Mouse (Mus musculus) C2C12 (cell line): ENCODE measurements around the gene Trip11.

Source experiments
- CEBPB ChIP-seq: IDR thresholded peaks from one replicate; pipeline ENCODE4 v1.6.1; 2011; ENCODE audit warnings: low read depth, mild to moderate bottlenecking, control low read depth, moderate library complexity
- CTCF ChIP-seq: IDR thresholded peaks from one replicate; pipeline ENCODE4 v1.5.1; 2011; ENCODE audit not compliant: control insufficient read depth, insufficient read depth, insufficient read length
- FOSL1 ChIP-seq: IDR thresholded peaks from one replicate; pipeline ENCODE4 v1.8.0; 2011; ENCODE audit warnings: mild to moderate bottlenecking, low read length; ENCODE audit not compliant: poor library complexity, insufficient read depth, severe bottlenecking
- MAX ChIP-seq: IDR thresholded peaks from one replicate; pipeline ENCODE4 v1.6.1; 2011; ENCODE audit warnings: mild to moderate bottlenecking, control low read depth
- MYOD1 ChIP-seq: IDR thresholded peaks from one replicate; pipeline ENCODE4 v1.6.1; 2011; ENCODE audit warnings: low read depth; ENCODE audit not compliant: control insufficient read depth, insufficient read length
- MYOG ChIP-seq: IDR thresholded peaks from one replicate; pipeline ENCODE4 v1.6.1; 2011; ENCODE audit not compliant: control insufficient read depth, insufficient read length; ENCODE audit errors: extremely low read depth
- USF1 ChIP-seq: IDR thresholded peaks from one replicate; pipeline ENCODE4 v1.6.1; 2011; ENCODE audit warnings: low read depth, mild to moderate bottlenecking, control low read depth, moderate library complexity

GRCm38 (mm10) chr12:101818608-101819370 lies 94.3 kb downstream of the Trip11 start, which contains the start of gene Fbln5:
- TF ChIP-seq MYOD1 (no peak), CTCF (no peak), USF1 (no peak), CEBPB (no peak), MAX (no peak), MYOG (no peak), FOSL1 (no peak)
